Mouse (Mus musculus) T-helper 2 cell (primary cell): ENCODE measurements at regions not wholly inside any gene's neighbourhood (a gene's known extent, or its start where the extent isn't known, plus 50 kb on each side); places are given as distances from the start of the nearest gene placed in this dataset.

ENCODE experiments used
- in situ Hi-C: fragments of 300-600 bp; cut with MboI, MseI; formaldehyde crosslinking; loops from one replicate; pipeline ENCODE4 v1.15.1; 2025; ENCODE audit warnings: high pct_unique_total_duplicates

DNA sequence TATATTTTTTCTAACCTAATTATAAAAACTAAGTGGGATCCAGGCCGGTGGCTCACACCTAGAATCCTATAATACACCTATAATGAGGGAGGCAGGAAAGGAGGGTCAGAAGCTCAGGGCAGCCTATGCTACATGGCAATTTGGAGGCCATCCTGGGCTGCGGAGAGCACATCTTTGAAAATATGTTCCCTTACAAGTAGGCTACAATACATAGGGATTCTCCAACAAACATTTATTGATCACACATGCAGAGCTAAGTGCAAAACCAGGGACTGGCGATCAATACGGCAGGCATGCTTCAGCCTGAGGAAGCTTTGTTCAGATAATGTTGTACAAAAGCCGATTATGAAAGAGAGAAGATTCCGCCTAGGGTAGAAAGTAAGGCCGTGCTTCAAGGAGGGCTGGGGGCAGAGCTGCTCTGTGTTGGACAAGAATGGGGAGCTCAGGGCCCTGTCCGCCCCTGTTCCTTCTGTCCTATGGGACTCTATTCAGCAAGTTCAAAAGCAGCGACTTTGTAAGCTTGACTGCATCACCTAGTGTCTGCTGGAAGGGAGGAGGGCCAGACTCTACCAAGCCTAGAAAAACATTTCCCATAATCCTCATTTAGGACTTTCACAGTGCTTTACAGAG lies 53.4 kb upstream of the Sgk1 start:
- in situ Hi-C loops = no loop called here

DNA sequence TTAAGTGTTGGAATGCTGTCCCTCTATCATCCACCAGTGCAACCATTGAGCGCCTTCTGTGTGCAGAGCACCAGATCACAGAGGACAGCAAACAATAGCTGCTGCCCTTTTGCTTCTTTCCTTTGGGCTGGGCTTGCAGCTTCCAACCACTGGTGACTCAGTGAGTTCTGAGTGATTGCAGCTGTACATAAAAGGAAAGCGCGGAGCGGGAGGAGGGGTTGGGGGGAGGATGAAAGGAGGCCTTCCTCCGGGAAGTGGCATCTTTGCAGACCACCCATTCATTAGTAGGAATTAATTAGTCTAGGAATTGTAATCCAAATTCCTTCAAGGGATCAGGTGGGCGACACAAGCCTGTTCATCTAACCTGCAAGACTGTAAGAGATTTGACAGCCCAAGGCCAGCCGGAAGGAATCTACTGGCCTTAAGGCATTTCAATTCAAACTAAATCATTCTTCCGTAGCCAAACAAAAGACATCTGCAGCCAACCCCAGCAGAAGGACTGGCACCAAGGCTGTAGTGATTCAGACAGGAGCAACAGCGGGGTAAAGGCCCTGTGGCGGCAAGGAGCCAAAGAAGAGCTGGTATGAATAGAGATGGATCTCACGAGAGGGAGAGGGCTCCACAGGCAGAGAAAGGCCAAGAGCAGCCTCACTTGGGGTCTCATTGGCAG lies 52.8 kb upstream of the Sgk1 start:
- in situ Hi-C loops = no loop called here

DNA sequence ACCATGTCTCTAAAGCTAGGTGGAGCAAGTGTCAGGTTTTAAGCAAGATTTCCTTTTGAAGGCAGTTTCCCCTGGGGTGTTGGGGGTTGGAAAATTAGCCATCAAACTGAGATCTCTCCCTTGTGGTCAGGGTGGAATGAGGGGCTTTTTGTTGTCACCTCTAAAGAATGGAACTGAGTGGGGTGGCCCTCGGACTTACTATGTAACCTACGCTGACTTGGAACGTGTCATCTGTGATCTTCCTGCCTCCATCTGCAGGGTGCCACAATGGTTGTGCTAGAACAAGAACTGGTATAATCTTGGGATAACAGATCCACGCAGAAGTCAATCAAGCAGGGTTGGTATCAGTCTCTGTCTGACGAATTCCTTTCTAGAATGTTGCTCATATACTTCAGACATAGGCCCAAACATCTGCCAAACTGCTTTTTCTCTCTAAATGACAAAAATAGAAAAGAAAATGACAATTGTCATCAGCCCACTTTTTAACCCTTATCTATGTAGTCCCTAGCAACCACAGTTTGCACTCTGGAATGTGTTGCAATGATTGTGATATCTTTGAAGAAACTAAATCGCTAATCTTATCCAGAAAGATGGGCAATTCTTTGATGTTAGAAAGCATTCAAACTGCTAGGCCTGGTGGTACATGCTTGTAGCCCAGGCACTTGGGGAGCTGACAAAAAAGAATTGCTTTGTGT lies 50.8 kb upstream of the Sgk1 start:
- in situ Hi-C loops = no loop called here
